Mouse (Mus musculus) lung, postnatal 0 days (tissue): ENCODE measurements around the gene Ceacam1.
A peak's percentile ranks its signal among the peaks of the same experiment; 100 is the strongest.

Source experiments
- CTCF ChIP-seq: IDR thresholded peaks from 2 replicates; pipeline ENCODE4 v1.5.1; 2016; ENCODE audit warnings: antibody characterized with exemption, mild to moderate bottlenecking
- EP300 ChIP-seq: IDR thresholded peaks from 2 replicates; pipeline ENCODE4 v1.6.1; 2016; ENCODE audit warnings: antibody characterized with exemption, mild to moderate bottlenecking, control low read depth

DNA sequence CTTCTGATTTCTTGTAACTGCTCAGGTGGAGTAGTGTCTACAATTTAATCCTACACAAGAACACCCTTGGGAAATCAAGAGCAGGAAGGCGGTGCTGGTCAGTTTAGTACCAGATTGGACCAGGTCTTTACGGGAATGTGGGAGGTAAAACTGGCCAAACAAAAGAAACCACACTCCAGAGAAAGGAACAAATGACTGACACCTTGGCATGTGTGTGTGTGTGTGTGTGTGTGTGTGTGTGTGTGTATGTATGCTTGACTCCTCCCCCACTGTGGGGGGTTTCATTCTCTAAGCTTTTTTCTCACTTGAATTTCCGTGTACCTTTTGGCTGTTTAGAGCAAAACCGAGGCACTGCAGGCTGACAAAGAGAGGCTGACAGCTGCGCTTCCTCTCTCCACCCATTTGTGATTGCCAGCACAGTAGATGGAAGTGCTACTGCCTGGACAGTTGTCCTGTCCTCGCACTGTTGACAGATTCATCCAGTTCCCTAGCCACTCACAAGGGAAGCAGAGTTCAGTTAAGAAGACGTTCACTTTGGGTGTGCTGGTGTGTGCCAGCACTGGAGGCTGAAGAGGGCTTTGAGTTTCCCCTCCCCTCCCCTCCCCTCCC is 64.5 kb downstream of the Ceacam1 start, which contains the start of gene Cxcl17:
- TF ChIP-seq EP300 (0 out of 2 replicates have a peak, but pooled peaks have one; percentile 15), CTCF (no peak)
